Comparison of ENCODE assay signal across 16 mouse cellular contexts in genomic region chr10:121973281-121973680, GRCm38 (mm10).
"Had no signal": no experiment of that assay in that cellular context is flagged by ENCODE, and none has a peak within 500 bp of the region (broad histone marks: within the 10 kb centered on the region; RNA-seq: fewer than 3 reads in every experiment).

No protein-coding gene starts in this region.

- ATAC-seq: midbrain, embryonic 13.5 days; midbrain, embryonic 15.5 days had no signal

- H3K36me3 ChIP-seq: midbrain, embryonic 13.5 days; midbrain, embryonic 15.5 days; neural tube, embryonic 12.5 days; stomach, embryonic 15.5 days had no signal

- DNase-seq: lung, adult 18-20 months; lung, postnatal 10 days; lung, postnatal 4 days; right cerebral cortex, postnatal 14 days; thymus, adult 2 months; thymus, postnatal 14 days; thymus, postnatal 36 days had no signal

- H3K9me3 ChIP-seq: megakaryocyte, embryonic 14.5 days; midbrain, embryonic 13.5 days; midbrain, embryonic 15.5 days; neural tube, embryonic 12.5 days; stomach, embryonic 15.5 days had no signal

- H3K27me3 ChIP-seq: midbrain, embryonic 13.5 days; midbrain, embryonic 15.5 days; neural tube, embryonic 12.5 days; stomach, embryonic 15.5 days had no signal

- H3K9ac ChIP-seq: liver, embryonic 14.5 days; lung, embryonic 14.5 days; midbrain, embryonic 13.5 days; midbrain, embryonic 15.5 days; neural tube, embryonic 12.5 days; stomach, embryonic 15.5 days had no signal

- H3K4me1 ChIP-seq: megakaryocyte, embryonic 14.5 days had no signal

- H3K4me3 ChIP-seq: megakaryocyte, embryonic 14.5 days; midbrain, embryonic 13.5 days; midbrain, embryonic 15.5 days; neural tube, embryonic 12.5 days; stomach, embryonic 15.5 days had no signal

- H3K27ac ChIP-seq: liver, embryonic 14.5 days; midbrain, embryonic 15.5 days; neural tube, embryonic 12.5 days; stomach, embryonic 15.5 days; stomach, postnatal 0 days had no signal

- H3K4me2 ChIP-seq: lung, embryonic 14.5 days; midbrain, embryonic 11.5 days; midbrain, embryonic 13.5 days; midbrain, embryonic 15.5 days; neural tube, embryonic 12.5 days; stomach, embryonic 15.5 days had no signal
